Mouse (Mus musculus): ENCODE data around the gene Snx8. TPM values are rescaled to one million over a fixed set of nuclear protein-coding genes. Genes with fewer than 3 reads are reported as not detected.

Gene Snx8
- total RNA-seq (2012; rRNA removed) (16.1 and 19.7 TPM in 2 replicates), polyA plus RNA-seq (2012; ENCODE audit: insufficient read depth in 1 of 2, insufficient read length in 2 of 2, low read depth in 1 of 2, low replicate concordance in 2 of 2, missing spikeins in 1 of 2) (10 to 100 TPM in 1 of 2 experiments, not detected in 1; 30.7 TPM)

DNA sequence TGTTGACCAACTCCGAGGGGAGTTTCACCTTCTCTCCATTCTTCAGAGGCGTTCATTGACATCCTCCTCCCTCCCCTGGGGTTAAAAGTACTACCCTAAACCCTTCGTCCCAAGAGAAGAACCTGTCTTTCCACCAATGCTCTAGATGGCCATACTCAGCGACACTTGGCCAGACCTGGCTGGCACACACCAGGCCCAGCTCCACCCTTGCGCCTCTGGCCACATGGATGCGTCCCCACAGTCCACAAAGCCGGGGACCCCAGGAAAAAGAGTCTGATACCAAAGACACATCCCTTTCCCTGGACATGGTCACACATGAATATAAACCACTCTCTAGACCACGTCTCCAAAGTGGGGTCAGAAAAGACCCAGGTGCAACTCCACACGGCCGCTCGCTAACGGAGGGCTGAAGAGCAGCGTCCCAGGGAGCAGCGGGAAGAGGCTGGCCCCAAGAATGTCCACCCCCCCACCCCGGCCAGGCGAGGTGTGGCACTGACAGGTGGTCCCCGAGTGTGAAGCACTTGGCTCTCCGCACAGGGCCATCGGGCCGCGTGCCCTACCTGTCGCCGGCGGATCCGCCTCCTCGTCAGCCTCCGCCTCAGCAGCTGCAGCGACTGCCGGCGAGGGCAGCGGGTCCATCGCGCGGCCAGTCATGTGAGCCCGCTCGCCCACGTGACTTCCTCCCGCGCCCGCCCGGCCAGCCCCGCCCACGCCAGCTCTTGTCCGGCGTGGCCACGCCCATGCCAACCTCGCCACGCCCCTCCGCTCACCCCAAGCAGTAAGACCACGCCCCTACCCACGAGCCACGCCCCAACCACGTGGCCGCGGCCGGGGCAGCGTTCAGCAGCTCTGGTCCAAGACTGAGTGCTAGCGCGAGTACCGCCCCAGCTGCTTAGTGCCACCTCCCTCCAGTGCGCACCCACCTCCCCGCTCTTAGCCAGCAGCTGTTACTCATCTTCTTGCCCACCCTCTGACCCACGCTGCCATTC is at the start of gene Snx8:
Gene Snx8 (minus strand): TSS at position 675 of the 989 bp plus-strand sequence.
- Histone ChIP-seq H3K79me2 (ENCODE audit: control insufficient read depth, insufficient read depth, low read length, poor library complexity) (peaks cover 12% of the 10 kb centered on the region), H3K36me3 (ENCODE audit: control insufficient read depth in 1 of 2, insufficient read depth in 2 of 2, low read length in 2 of 2) (peaks cover 0 to 4% of the 10 kb centered on the region in 2 experiments; a peak in 2 of 4 replicates), H3K4me1 (ENCODE audit: control insufficient read depth in 1 of 2, insufficient read depth in 2 of 2, low read length in 2 of 2) (peaks cover 0 to 10% of the 10 kb centered on the region in 2 experiments; a peak in 2 of 4 replicates), H3K9ac (ENCODE audit: control insufficient read depth, low read depth, low read length, poor library complexity, severe bottlenecking) (peak within 1 kb of the TSS; percentile 73), H3K9me3 (replicated peaks; ENCODE audit: insufficient read depth, low read length) (no peaks in the 10 kb centered on the region), H3K4me3 (ENCODE audit: control insufficient read depth in 1 of 2, insufficient read depth in 1 of 2, low read depth in 2 of 2, low read length in 2 of 2) (peak within 1 kb of the TSS; percentile 65 to 70), H3K27ac (ENCODE audit: control insufficient read depth, low read depth, low read length) (no peak within 1 kb of the TSS), H3K27me3 (ENCODE audit: control insufficient read depth in 1 of 2, insufficient read depth in 2 of 2, low read length in 2 of 2) (no peaks in the 10 kb centered on the region)
- peak; percentile 96 for DNase-seq (ENCODE audit: low read depth, low spot score)
- TF ChIP-seq GABPA (IDR thresholded peaks at IDR 0.05; ENCODE audit: low read depth, low read length) (no peak), MEF2A (IDR thresholded peaks at IDR 0.05; ENCODE audit: extremely low read depth, insufficient replicate concordance, low read depth, low read length, poor library complexity, severe bottlenecking) (0 out of 2 replicates have a peak, but pooled peaks have one; percentile 18), KAT2A (conservative IDR thresholded peaks at IDR 0.05; ENCODE audit: low read depth, low read length) (no peak), POLR2AphosphoS2 (IDR thresholded peaks at IDR 0.05; ENCODE audit: low read length) (no peak), USF1 (IDR thresholded peaks at IDR 0.05; ENCODE audit: low read depth, low read length) (peak; percentile 99), HCFC1 (IDR thresholded peaks at IDR 0.05; ENCODE audit: low read depth, low read length) (peak; percentile 71), POLR2A (IDR thresholded peaks at IDR 0.05; ENCODE audit: control insufficient read depth in 1 of 2, insufficient read depth in 1 of 2, low read depth in 1 of 2, low read length in 2 of 2, poor library complexity in 1 of 2) (peak; percentile 66 to 77; a peak in 3 of 4 replicates), USF2 (IDR thresholded peaks at IDR 0.05; ENCODE audit: borderline replicate concordance in 1 of 2, insufficient read depth in 1 of 2, low read depth in 1 of 2, low read length in 2 of 2) (peak; percentile 55 to 96; a peak in 3 of 4 replicates), MAX (IDR thresholded peaks at IDR 0.05; ENCODE audit: low read length) (peak; percentile 97), ZNF384 (IDR thresholded peaks at IDR 0.05; ENCODE audit: low read depth, low read length) (no peak), JUND (IDR thresholded peaks at IDR 0.05; ENCODE audit: low read depth, low read length) (no peak), CTCF (IDR thresholded peaks at IDR 0.05 in 2 of 3, conservative IDR thresholded peaks at IDR 0.05 in 1 of 3; ENCODE audit: control insufficient read depth in 1 of 3, insufficient read depth in 1 of 3, low read depth in 2 of 3, low read length in 3 of 3, poor library complexity in 1 of 3, severe bottlenecking in 1 of 3) (no peak), MXI1 (IDR thresholded peaks at IDR 0.05; ENCODE audit: low read depth, low read length) (peak; percentile 98), ETS1 (IDR thresholded peaks at IDR 0.05; ENCODE audit: low read depth, low read length) (peak; percentile 36; the same call in 1 of the 2 replicates), BHLHE40 (IDR thresholded peaks at IDR 0.05; ENCODE audit: borderline replicate concordance, low read depth, low read length) (peak; percentile 87; the same call in 1 of the 2 replicates), MYC (IDR thresholded peaks at IDR 0.05; ENCODE audit: low read depth, low read length) (peak; percentile 53; the same call in 1 of the 2 replicates), TBP (IDR thresholded peaks at IDR 0.05; ENCODE audit: low read depth, low read length) (0 out of 2 replicates have a peak, but pooled peaks have one; percentile 24), TCF12 (IDR thresholded peaks at IDR 0.05; ENCODE audit: low read depth, low read length) (0 out of 2 replicates have a peak, but pooled peaks have one; percentile 22), SIN3A (IDR thresholded peaks at IDR 0.05; ENCODE audit: low read length) (peak; percentile 87), NELFE (IDR thresholded peaks at IDR 0.05; ENCODE audit: low read depth, low read length) (peak; percentile 75), NRF1 (IDR thresholded peaks at IDR 0.05; ENCODE audit: insufficient read depth, low read depth, low read length, poor library complexity, severe bottlenecking) (no peak), ZC3H11A (IDR thresholded peaks at IDR 0.05; ENCODE audit: low read depth, low read length) (no peak), MAZ (IDR thresholded peaks at IDR 0.05; ENCODE audit: low read depth, low read length) (0 out of 2 replicates have a peak, but pooled peaks have one; percentile 34)
